Mouse (Mus musculus) embryonic fibroblast, embryonic 13.5 days (primary cell): Measurements from ENCODE around the gene Cenpf.

Experiments
- CTCF ChIP-seq: IDR thresholded peaks from 2 replicates; pipeline ENCODE4 v1.5.1; 2011; ENCODE audit warnings: mild to moderate bottlenecking, control low read depth, low read length, moderate library complexity, borderline replicate concordance; ENCODE audit not compliant: insufficient read depth
- POLR2A ChIP-seq: IDR thresholded peaks from 2 replicates; pipeline ENCODE4 v1.6.1; 2011; ENCODE audit warnings: low read depth, mild to moderate bottlenecking, control low read depth, low read length, moderate library complexity

DNA sequence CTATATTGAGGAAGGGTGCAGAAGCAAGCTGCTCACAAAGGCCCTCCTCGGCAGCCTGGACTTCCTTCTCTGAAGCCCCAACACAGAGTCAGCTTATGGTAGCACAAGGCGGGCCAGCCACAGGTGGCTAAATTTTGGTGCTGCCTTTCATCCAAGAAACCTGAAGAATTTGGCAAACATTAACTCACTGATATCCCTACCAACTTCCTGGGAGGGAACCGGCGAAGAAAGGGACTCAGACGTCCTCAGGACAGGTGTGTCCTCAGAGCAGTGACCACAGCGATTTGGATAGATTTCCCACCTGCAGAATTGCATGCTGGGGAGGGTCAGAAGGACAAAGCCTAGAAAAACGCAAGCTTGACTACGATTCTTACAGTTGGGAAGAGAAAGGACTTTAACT, 44.3 kb upstream of the Cenpf start:
- no peak for TF ChIP-seq POLR2A
- TF ChIP-seq CTCF, result no peak
